Mouse (Mus musculus): ENCODE measurements at regions not wholly inside any gene's neighbourhood (a gene's known extent, or its start where the extent isn't known, plus 50 kb on each side); places are given as distances from the start of the nearest gene placed in this dataset.
"Not testable (repeated sequence)": the region's sequence is repeated elsewhere in the genome, so short reads cannot be mapped to it uniquely, and the experiment has no call there.

- Histone ChIP-seq H3K9ac (replicated peaks; ENCODE audit: low read depth) (no peak overlapping the region), H3K27ac (ENCODE audit: low read length) (no peak overlapping the region), H3K4me3 (ENCODE audit: low read depth, low read length) (no peak overlapping the region), H3K36me3 (ENCODE audit: insufficient read depth, low read length) (no peaks in the 10 kb centered on the region), H3K4me2 (replicated peaks; ENCODE audit: low read depth, low read length) (no peak overlapping the region), H3K9me3 (ENCODE audit: low read length) (no peaks in the 10 kb centered on the region), H3K27me3 (replicated peaks; ENCODE audit: insufficient read depth, low read length) (no peaks in the 10 kb centered on the region), H3K4me1 (ENCODE audit: insufficient read depth, low read depth, low read length) (no peaks in the 10 kb centered on the region)
- no peak for ATAC-seq
- TF ChIP-seq CTCF (IDR thresholded peaks at IDR 0.05) (no peak), EP300 (IDR thresholded peaks at IDR 0.05) (no peak)
- no peak for DNase-seq (ENCODE audit: low spot score)
- WGBS: 88% methylated on average over 3 of the region's 3 CpGs
These were observed 1393.6 kb downstream of the Efnb2 start for GRCm38 (mm10) chr8:7267406-7267805.

GRCm38 (mm10) chr8:7254336-7254735, 1406.7 kb downstream of the Efnb2 start:
- not testable (repeated sequence) for H3K4me2 ChIP-seq (replicated peaks; ENCODE audit: low read depth, low read length); H3K27ac ChIP-seq (ENCODE audit: low read length); H3K36me3 ChIP-seq (ENCODE audit: insufficient read depth, low read length); H3K9ac ChIP-seq (replicated peaks; ENCODE audit: low read depth); DNase-seq (ENCODE audit: low spot score); H3K27me3 ChIP-seq (replicated peaks; ENCODE audit: insufficient read depth, low read length); ATAC-seq; H3K9me3 ChIP-seq (ENCODE audit: low read length); H3K4me3 ChIP-seq (ENCODE audit: low read depth, low read length); H3K4me1 ChIP-seq (ENCODE audit: insufficient read depth, low read depth, low read length)
- 83% methylated on average over 9 of the region's 9 CpGs for WGBS

DNA sequence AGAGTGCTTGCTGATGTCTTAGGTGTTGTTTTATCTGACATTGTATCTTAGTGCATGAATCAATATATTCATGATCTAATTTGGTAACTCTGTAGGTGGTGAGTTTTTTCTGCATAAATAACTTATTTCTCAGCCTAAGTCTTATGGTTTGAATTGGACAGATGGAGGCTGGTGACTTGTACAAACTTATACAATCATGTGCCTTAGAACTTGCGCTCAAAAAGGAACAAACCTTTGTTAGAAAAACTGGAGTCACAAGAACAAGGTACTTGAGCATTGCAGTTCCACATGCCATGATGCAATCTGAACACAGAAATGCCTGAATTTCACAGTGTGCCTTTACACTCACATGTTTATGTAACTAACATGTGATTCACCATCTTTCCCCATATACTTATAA, 1420.7 kb downstream of the Efnb2 start:
- TF ChIP-seq EP300 (IDR thresholded peaks at IDR 0.05): no peak
- no peak for TF ChIP-seq CTCF (IDR thresholded peaks at IDR 0.05)
- Histone ChIP-seq H3K27ac (ENCODE audit: low read length) (no peak overlapping the region), H3K9ac (replicated peaks; ENCODE audit: low read depth) (no peak overlapping the region), H3K36me3 (ENCODE audit: insufficient read depth, low read length) (no peaks in the 10 kb centered on the region), H3K27me3 (replicated peaks; ENCODE audit: insufficient read depth, low read length) (no peaks in the 10 kb centered on the region), H3K9me3 (ENCODE audit: low read length) (no peaks in the 10 kb centered on the region), H3K4me3 (ENCODE audit: low read depth, low read length) (no peak overlapping the region), H3K4me1 (ENCODE audit: insufficient read depth, low read depth, low read length) (no peaks in the 10 kb centered on the region), H3K4me2 (replicated peaks; ENCODE audit: low read depth, low read length) (no peak overlapping the region)
- 70% methylated on average over 1 of the region's 1 CpGs for WGBS
- ATAC-seq: no peak
- no peak for DNase-seq (ENCODE audit: low spot score)

DNA sequence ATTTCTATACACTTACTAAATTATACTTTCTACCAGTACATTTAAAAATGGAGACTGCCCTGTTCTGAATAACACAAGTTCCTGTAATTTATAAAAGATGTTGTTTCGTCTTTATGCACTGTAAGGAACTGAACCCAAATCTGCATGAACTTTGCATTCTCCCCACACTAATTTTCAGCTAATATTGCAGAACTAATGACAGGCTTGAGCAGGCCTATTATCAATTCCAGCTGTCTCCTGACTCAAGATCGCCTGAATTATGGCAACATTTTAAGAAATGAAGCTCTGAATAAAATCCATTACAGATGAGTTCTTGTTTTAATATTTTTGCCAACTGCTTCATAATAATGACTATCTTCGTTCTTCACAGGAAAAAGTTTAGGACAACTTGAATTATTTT, 1427.0 kb downstream of the Efnb2 start:
- no peak for ATAC-seq
- no peak for DNase-seq (ENCODE audit: low spot score)
- Histone ChIP-seq H3K4me3 (ENCODE audit: low read depth, low read length) (no peak overlapping the region), H3K9ac (replicated peaks; ENCODE audit: low read depth) (no peak overlapping the region), H3K9me3 (ENCODE audit: low read length) (no peaks in the 10 kb centered on the region), H3K27me3 (replicated peaks; ENCODE audit: insufficient read depth, low read length) (no peaks in the 10 kb centered on the region), H3K27ac (ENCODE audit: low read length) (no peak overlapping the region), H3K36me3 (ENCODE audit: insufficient read depth, low read length) (no peaks in the 10 kb centered on the region), H3K4me2 (replicated peaks; ENCODE audit: low read depth, low read length) (no peak overlapping the region), H3K4me1 (ENCODE audit: insufficient read depth, low read depth, low read length) (no peaks in the 10 kb centered on the region)
- 68% methylated on average over 3 of the region's 3 CpGs for WGBS
- no peak for TF ChIP-seq CTCF (IDR thresholded peaks at IDR 0.05)
- TF ChIP-seq EP300 (IDR thresholded peaks at IDR 0.05): no peak

DNA sequence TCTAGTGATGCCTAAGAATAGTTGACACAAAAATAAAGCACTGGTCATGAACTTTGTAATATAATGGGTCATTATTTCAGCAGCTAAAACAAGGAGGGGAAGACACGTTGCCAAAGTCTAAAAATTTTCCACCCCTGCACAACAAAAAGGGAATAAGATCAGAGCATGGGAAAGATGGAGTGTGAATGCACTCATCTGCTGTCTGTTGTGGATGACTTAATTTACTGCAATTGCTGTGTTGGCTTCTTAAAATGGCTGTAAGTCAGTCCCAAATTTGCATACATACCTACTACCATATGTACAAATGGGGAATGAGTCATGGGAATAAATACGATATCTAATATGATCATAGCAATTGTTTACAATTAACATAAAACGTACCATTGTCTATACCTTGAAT, 1441.7 kb downstream of the Efnb2 start:
- Histone ChIP-seq H3K4me3 (ENCODE audit: low read depth, low read length) (no peak overlapping the region), H3K36me3 (ENCODE audit: insufficient read depth, low read length) (no peaks in the 10 kb centered on the region)

GRCm38 (mm10) chr8:7207178-7207577, 1453.9 kb downstream of the Efnb2 start:
- Histone ChIP-seq H3K9me3 (ENCODE audit: low read length) (no peaks in the 10 kb centered on the region), H3K9ac (replicated peaks; ENCODE audit: low read depth) (no peak overlapping the region), H3K27ac (ENCODE audit: low read length) (no peak overlapping the region), H3K27me3 (replicated peaks; ENCODE audit: insufficient read depth, low read length) (no peaks in the 10 kb centered on the region), H3K36me3 (ENCODE audit: insufficient read depth, low read length) (no peaks in the 10 kb centered on the region), H3K4me2 (replicated peaks; ENCODE audit: low read depth, low read length) (no peak overlapping the region), H3K4me3 (ENCODE audit: low read depth, low read length) (no peak overlapping the region), H3K4me1 (ENCODE audit: insufficient read depth, low read depth, low read length) (no peaks in the 10 kb centered on the region)
- ATAC-seq: peak; percentile 94
- peak; percentile 79 for DNase-seq (ENCODE audit: low spot score)
- 30% methylated on average over 3 of the region's 3 CpGs for WGBS
- TF ChIP-seq CTCF (IDR thresholded peaks at IDR 0.05): no peak
- peak; percentile 86 for TF ChIP-seq EP300 (IDR thresholded peaks at IDR 0.05)

More for the DNA sequence above, 1441.7 kb downstream of the Efnb2 start:
- no peaks in the 10 kb centered on the region for H3K4me1 ChIP-seq (ENCODE audit: insufficient read depth, low read depth, low read length)
- no peak overlapping the region for H3K4me2 ChIP-seq (replicated peaks; ENCODE audit: low read depth, low read length)
- no peaks in the 10 kb centered on the region for H3K9me3 ChIP-seq (ENCODE audit: low read length)
- DNase-seq (ENCODE audit: low spot score) (no peak), ATAC-seq (no peak)
- no peak overlapping the region for H3K9ac ChIP-seq (replicated peaks; ENCODE audit: low read depth)
- WGBS: 66% methylated on average over 3 of the region's 3 CpGs
- no peaks in the 10 kb centered on the region for H3K27me3 ChIP-seq (replicated peaks; ENCODE audit: insufficient read depth, low read length)
- TF ChIP-seq EP300 (IDR thresholded peaks at IDR 0.05) (no peak), CTCF (IDR thresholded peaks at IDR 0.05) (no peak)
- no peak overlapping the region for H3K27ac ChIP-seq (ENCODE audit: low read length)

- Histone ChIP-seq H3K4me1 (ENCODE audit: insufficient read depth, low read depth, low read length) (no peaks in the 10 kb centered on the region), H3K4me2 (replicated peaks; ENCODE audit: low read depth, low read length) (no peak overlapping the region), H3K27ac (ENCODE audit: low read length) (no peak overlapping the region), H3K9me3 (ENCODE audit: low read length) (no peaks in the 10 kb centered on the region), H3K4me3 (ENCODE audit: low read depth, low read length) (no peak overlapping the region), H3K36me3 (ENCODE audit: insufficient read depth, low read length) (no peaks in the 10 kb centered on the region), H3K9ac (replicated peaks; ENCODE audit: low read depth) (no peak overlapping the region), H3K27me3 (replicated peaks; ENCODE audit: insufficient read depth, low read length) (no peaks in the 10 kb centered on the region)
- no peak for ATAC-seq
- no peak for DNase-seq (ENCODE audit: low spot score)
- TF ChIP-seq CTCF (IDR thresholded peaks at IDR 0.05): no peak
- TF ChIP-seq EP300 (IDR thresholded peaks at IDR 0.05): no peak
These were observed 1454.4 kb downstream of the Efnb2 start for GRCm38 (mm10) chr8:7206596-7206995.
